Mouse (Mus musculus) midbrain, embryonic 14.5 days (tissue): Measurements from ENCODE around the gene Slc30a5. TPM values are rescaled to one million over a fixed set of nuclear protein-coding genes. Genes with fewer than 3 reads are reported as not detected.

Source experiments
- ATAC-seq: fragments of 200-750 bp; cut with Nextera tagmentation; 2 replicates; pipeline ENCODE4 v1.8.0; 2017; ENCODE audit warnings: moderate number of reproducible peaks, moderate library complexity; ENCODE audit not compliant: low FRiP score, low TSS enrichment
- DNase-seq: peaks from one replicate; pipeline ENCODE4 v3.0.0-alpha.2; 2015
- H3K27ac ChIP-seq: fragments of 300-500 bp; sonication (generic); replicated peaks from 2 replicates; pipeline ENCODE4 v1.5.1; 2014; ENCODE audit warnings: mild to moderate bottlenecking, low read depth, low read length, moderate library complexity
- H3K27me3 ChIP-seq: fragments of 300-500 bp; sonication (generic); 2 replicates; pipeline ENCODE4 v1.6.1; 2014; ENCODE audit warnings: low read length, control low read depth, mixed read lengths; ENCODE audit not compliant: control insufficient read depth, insufficient read depth
- H3K36me3 ChIP-seq: fragments of 300-500 bp; sonication (generic); 2 replicates; pipeline ENCODE4 v1.6.1; 2014; ENCODE audit warnings: low read length, control low read depth; ENCODE audit not compliant: control insufficient read depth, insufficient read depth
- H3K4me1 ChIP-seq: fragments of 300-500 bp; sonication (generic); 2 replicates; pipeline ENCODE4 v1.6.1; 2014; ENCODE audit warnings: mild to moderate bottlenecking, antibody characterized with exemption, low read length, control low read depth; ENCODE audit not compliant: control insufficient read depth, insufficient read depth
- H3K4me2 ChIP-seq: fragments of 300-500 bp; sonication (generic); 2 replicates; pipeline ENCODE4 v1.6.1; 2014; ENCODE audit warnings: mild to moderate bottlenecking, low read length, moderate library complexity
- H3K4me3 ChIP-seq: fragments of 300-500 bp; sonication (generic); replicated peaks from 2 replicates; pipeline ENCODE4 v1.5.1; 2014; ENCODE audit warnings: low read depth, low read length
- H3K9ac ChIP-seq: fragments of 300-500 bp; sonication (generic); replicated peaks from 2 replicates; pipeline ENCODE4 v1.6.1; 2014; ENCODE audit warnings: mild to moderate bottlenecking, low read length, moderate library complexity
- H3K9me3 ChIP-seq: fragments of 300-500 bp; sonication (generic); 2 replicates; pipeline ENCODE4 v1.6.1; 2016; ENCODE audit warnings: low read length, control low read depth, mixed read lengths; ENCODE audit not compliant: control insufficient read depth
- WGBS: fragments of 180-500 bp; shearing (Covaris S2); extraction: QIAGEN DNeasy Blood & Tissue Kit; methylation state at CpG from one replicate; pipeline ENCODE4 v1.1.7; 2014; 5-methylcytosine and 5-hydroxymethylcytosine counted together
- polyA plus RNA-seq: library from polyadenylated mRNA; unstranded; fragments of >200 nt; fragmentation: Nextera tagmentation; extraction: Ambion mirVana; gene quantifications from 2 replicates; pipeline ENCODE4 v1.2.1, GENCODE M21; 2014

The Slc30a5 gene
- polyA plus RNA-seq = 29.0 and 38.7 TPM in 2 replicates

DNA sequence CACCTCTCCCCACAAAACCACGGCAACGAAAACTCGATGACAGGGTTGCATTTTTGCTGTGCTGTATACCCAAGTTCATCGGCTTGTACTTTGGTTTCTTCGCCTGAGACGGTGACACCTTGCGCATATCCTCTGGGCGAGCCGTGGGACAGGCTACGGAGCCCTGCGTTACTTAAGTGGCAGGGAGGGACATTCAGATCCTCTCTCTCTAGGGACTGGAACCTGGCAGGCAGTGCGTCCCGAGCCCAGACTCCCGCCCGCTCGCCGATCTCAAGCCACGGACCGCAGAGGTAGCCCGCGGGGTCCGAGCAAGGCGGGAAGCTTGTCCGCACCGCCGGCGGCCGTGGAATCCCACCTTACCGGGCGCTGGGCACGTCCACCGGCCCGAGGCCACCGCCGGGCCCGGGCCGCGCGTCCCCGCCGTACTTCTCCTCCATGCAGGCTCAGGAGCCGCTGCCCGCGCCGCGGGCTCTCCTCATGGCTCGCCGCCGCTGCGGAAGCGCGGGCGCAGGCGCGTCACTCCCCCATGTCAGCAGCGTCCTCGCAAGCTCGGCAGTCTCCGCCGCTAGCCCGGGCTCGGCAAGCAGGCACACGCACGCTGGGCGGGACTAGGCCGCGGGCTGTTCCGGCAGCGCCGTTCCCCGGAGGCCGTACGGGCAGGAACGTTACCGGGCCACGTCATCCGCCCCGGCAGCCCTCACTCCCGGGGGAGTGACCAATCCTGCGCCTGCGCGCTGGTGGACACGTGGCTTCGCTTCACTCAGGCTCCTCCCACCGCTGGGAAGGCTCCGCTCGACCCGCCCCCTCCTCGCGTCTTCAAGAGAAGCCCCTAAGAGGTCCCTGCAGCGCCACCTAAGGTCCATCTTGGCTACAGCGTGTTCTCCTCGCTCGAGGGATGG lies at the start of gene Slc30a5:
Slc30a5 (minus strand) TSS at position 687 of the 899 bp plus-strand sequence.
- under 1% methylated on average over 94 of the region's 94 CpGs for WGBS
- Histone ChIP-seq H3K27ac (peak within 1 kb of the TSS; percentile 91), H3K36me3 (0 out of 2 replicates have a peak, but pooled peaks cover 3% of the 10 kb centered on the region), H3K9me3 (no peaks in the 10 kb centered on the region), H3K27me3 (no peaks in the 10 kb centered on the region), H3K4me2 (peak within 1 kb of the TSS; percentile 69), H3K4me3 (peak within 1 kb of the TSS; percentile 93), H3K9ac (peak within 1 kb of the TSS; percentile 92), H3K4me1 (peaks cover 16% of the 10 kb centered on the region)
- ATAC-seq (peak; percentile 97), DNase-seq (peak; percentile 100)

- no peak for DNase-seq
- no peak overlapping the region for H3K9ac ChIP-seq
- no peaks in the 10 kb centered on the region for H3K36me3 ChIP-seq
- no peaks in the 10 kb centered on the region for H3K9me3 ChIP-seq
- no peak overlapping the region for H3K27ac ChIP-seq
- H3K4me1 ChIP-seq = no peaks in the 10 kb centered on the region
- H3K4me2 ChIP-seq = no peak overlapping the region
- H3K4me3 ChIP-seq = no peak overlapping the region
- no peak for ATAC-seq
- 88% methylated on average over 2 of the region's 2 CpGs for WGBS
- H3K27me3 ChIP-seq = no peaks in the 10 kb centered on the region
These were observed 48.7 kb upstream of the Slc30a5 start for GRCm38 (mm10) chr13:100881944-100882343.

DNA sequence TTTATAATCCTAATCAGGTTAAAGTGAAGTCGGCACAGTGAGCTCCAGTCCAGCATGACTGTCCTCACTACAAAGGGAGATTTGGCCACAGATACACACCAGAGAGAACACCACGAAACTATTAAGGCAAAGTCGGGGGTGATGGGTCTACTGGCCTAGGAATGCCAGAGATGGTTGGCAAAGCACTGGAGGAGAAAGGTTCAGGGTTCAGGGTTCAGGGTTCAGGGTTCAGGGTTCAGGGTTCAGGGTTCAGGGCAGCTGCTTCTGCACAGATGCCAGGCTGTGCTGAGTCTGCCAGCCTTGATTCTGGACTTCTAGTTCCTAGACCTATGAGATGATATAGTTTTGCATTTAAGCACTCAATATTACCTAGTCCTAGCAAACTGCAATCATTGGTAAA lies 46.6 kb upstream of the Slc30a5 start:
- DNase-seq (no peak), ATAC-seq (no peak)
- WGBS = 63% methylated on average over 3 of the region's 3 CpGs
- Histone ChIP-seq H3K27ac (no peak overlapping the region), H3K36me3 (no peaks in the 10 kb centered on the region), H3K4me1 (no peaks in the 10 kb centered on the region), H3K4me2 (no peak overlapping the region), H3K9me3 (no peaks in the 10 kb centered on the region), H3K4me3 (no peak overlapping the region), H3K27me3 (no peaks in the 10 kb centered on the region), H3K9ac (no peak overlapping the region)

DNA sequence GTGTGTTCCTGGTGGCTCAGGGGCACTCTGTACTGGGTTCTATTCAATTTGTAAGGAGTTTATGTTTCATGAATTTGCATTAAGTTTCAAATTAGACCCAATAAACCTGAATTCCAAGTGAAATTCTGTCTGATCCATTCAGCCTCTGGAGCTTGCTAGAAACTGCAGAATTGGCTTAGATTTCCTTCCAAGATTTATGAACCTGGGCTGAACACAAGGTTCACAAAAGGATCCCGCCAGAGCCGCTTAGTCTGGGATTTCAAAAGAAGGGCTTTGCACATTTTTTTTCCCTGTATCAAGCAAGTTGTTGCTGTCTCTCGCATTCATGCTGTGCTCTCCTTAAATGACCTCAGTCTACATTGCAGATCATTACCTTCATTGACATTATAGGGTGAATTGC lies 46.1 kb upstream of the Slc30a5 start:
- no peak overlapping the region for H3K9ac ChIP-seq
- ATAC-seq (no peak), DNase-seq (peak; percentile 8)
- 40% methylated on average over 3 of the region's 3 CpGs for WGBS
- H3K4me2 ChIP-seq = no peak overlapping the region
- no peaks in the 10 kb centered on the region for H3K9me3 ChIP-seq
- H3K27me3 ChIP-seq = no peaks in the 10 kb centered on the region
- no peak overlapping the region for H3K27ac ChIP-seq
- no peak overlapping the region for H3K4me3 ChIP-seq
- no peaks in the 10 kb centered on the region for H3K36me3 ChIP-seq
- H3K4me1 ChIP-seq = peaks cover 4% of the 10 kb centered on the region; the same call in 1 of the 2 replicates

- Histone ChIP-seq H3K27me3 (no peaks in the 10 kb centered on the region), H3K4me2 (no peak overlapping the region), H3K4me3 (no peak overlapping the region), H3K9me3 (no peaks in the 10 kb centered on the region), H3K4me1 (peaks cover 4% of the 10 kb centered on the region; the same call in 1 of the 2 replicates), H3K9ac (no peak overlapping the region), H3K27ac (no peak overlapping the region), H3K36me3 (no peaks in the 10 kb centered on the region)
- ATAC-seq (no peak), DNase-seq (no peak)
- 89% methylated on average over 3 of the region's 3 CpGs for WGBS
These were observed 45.0 kb upstream of the Slc30a5 start for GRCm38 (mm10) chr13:100878264-100878663.

- ATAC-seq (no peak), DNase-seq (no peak)
- Histone ChIP-seq H3K36me3 (no peaks in the 10 kb centered on the region), H3K27ac (no peak overlapping the region), H3K27me3 (no peaks in the 10 kb centered on the region), H3K4me2 (no peak overlapping the region), H3K9me3 (no peaks in the 10 kb centered on the region), H3K4me3 (no peak overlapping the region), H3K9ac (no peak overlapping the region), H3K4me1 (peaks cover 5% of the 10 kb centered on the region; the same call in 1 of the 2 replicates)
- WGBS = 94% methylated on average over 3 of the region's 3 CpGs
These were observed 44.5 kb upstream of the Slc30a5 start for GRCm38 (mm10) chr13:100877703-100878102.

GRCm38 (mm10) chr13:100875103-100875502 lies 41.9 kb upstream of the Slc30a5 start:
- H3K4me3 ChIP-seq = no peak overlapping the region
- H3K27ac ChIP-seq = peak overlapping the region; percentile 49; the same call in 1 of the 2 replicates
- H3K27me3 ChIP-seq = no peaks in the 10 kb centered on the region
- no peaks in the 10 kb centered on the region for H3K36me3 ChIP-seq
- H3K9me3 ChIP-seq = no peaks in the 10 kb centered on the region
- DNase-seq = no peak
- ATAC-seq = no peak
- 75% methylated on average over 4 of the region's 4 CpGs for WGBS
- H3K9ac ChIP-seq = no peak overlapping the region
- peaks cover 8% of the 10 kb centered on the region; the same call in 1 of the 2 replicates for H3K4me1 ChIP-seq
- no peak overlapping the region for H3K4me2 ChIP-seq

DNA sequence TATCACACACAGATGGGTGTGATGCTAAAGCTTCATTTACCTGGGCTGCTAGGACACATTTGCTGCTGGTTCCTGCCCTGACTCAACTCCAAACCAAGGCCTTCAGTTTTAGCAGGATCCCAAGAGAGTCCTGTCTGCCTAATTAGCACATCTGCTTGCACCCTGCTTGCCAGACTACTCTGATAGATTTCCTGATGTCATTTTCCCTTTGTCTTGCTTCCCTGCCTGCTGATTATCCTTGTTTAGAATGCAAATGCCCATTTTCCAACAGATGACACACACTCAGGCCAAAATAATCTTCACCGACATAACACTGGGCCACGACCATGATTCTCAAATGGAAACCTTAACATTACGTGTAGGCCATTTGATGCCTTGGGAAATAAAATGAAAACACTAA lies 41.4 kb upstream of the Slc30a5 start:
- ATAC-seq (no peak), DNase-seq (peak; percentile 51)
- no peak overlapping the region for H3K4me2 ChIP-seq
- no peaks in the 10 kb centered on the region for H3K36me3 ChIP-seq
- no peak overlapping the region for H3K4me3 ChIP-seq
- WGBS = 51% methylated on average over 3 of the region's 3 CpGs
- peaks cover 8% of the 10 kb centered on the region; the same call in 1 of the 2 replicates for H3K4me1 ChIP-seq
- no peaks in the 10 kb centered on the region for H3K27me3 ChIP-seq
- peak overlapping the region; percentile 49; the same call in 1 of the 2 replicates for H3K27ac ChIP-seq
- no peak overlapping the region for H3K9ac ChIP-seq
- no peaks in the 10 kb centered on the region for H3K9me3 ChIP-seq

GRCm38 (mm10) chr13:100873530-100873929 lies 40.3 kb upstream of the Slc30a5 start:
- Histone ChIP-seq H3K4me3 (no peak overlapping the region), H3K4me1 (peaks cover 8% of the 10 kb centered on the region; the same call in 1 of the 2 replicates), H3K36me3 (no peaks in the 10 kb centered on the region), H3K4me2 (no peak overlapping the region), H3K9me3 (no peaks in the 10 kb centered on the region), H3K27me3 (no peaks in the 10 kb centered on the region), H3K27ac (no peak overlapping the region), H3K9ac (no peak overlapping the region)
- ATAC-seq (no peak), DNase-seq (no peak)
- 87% methylated on average over 8 of the region's 8 CpGs for WGBS
